Mouse (Mus musculus) Patski (cell line): ENCODE data around the gene Lhfp. TPM values are rescaled to one million over a fixed set of nuclear protein-coding genes. Genes with fewer than 3 reads are reported as not detected.

Experiments
- ATAC-seq: fragments of 100-300 bp; one replicate; pipeline ENCODE4 v1.8.0; 2021
- CTCF ChIA-PET: fragments of 350-600 bp; sonication (Branson Sonifier 250); formaldehyde crosslinking; loops from one replicate; lab custom pipeline; 2022; ENCODE audit warnings: inconsistent platforms; lab: Charles Lee
- POLR2A ChIA-PET: fragments of 350-600 bp; sonication (Branson Sonifier 250); formaldehyde crosslinking; loops from one replicate; lab custom pipeline; 2022; ENCODE audit warnings: antibody characterized with exemption, inconsistent platforms; lab: Charles Lee
- DNase-seq: peaks from one replicate; pipeline ENCODE4 v3.0.0-alpha.2; 2011; ENCODE audit warnings: low read depth, low spot score
- H3K27me3 ChIP-seq: fragments of 371-371 bp; one replicate; pipeline ENCODE4 v1.5.1; 2021
- CTCF ChIP-seq: fragments of 100-300 bp; IDR thresholded peaks from one replicate; pipeline ENCODE4 v1.5.1; 2021
- in situ Hi-C: fragments of 300-500 bp; cut with MboI; formaldehyde crosslinking; loops from 3 replicates; pipeline ENCODE4 v1.11.1; 2018; ENCODE audit warnings: low pct_unique_long_range_greater_than_20kb, mixed read lengths
- polyA plus RNA-seq: library from polyadenylated mRNA; unstranded; gene quantifications from one replicate; pipeline ENCODE4 v1.2.3, GENCODE M21; 2021

Gene Lhfp
- polyA plus RNA-seq, 1 experiment from 2014 or later: 589 TPM

GRCm38 (mm10) chr3:53161963-53162362 is 120.6 kb downstream of the Lhfp start:
- DNase-seq (no peak), ATAC-seq (no peak)
- POLR2A ChIA-PET: no interaction called here

GRCm38 (mm10) chr3:53165281-53165680 is 124.0 kb downstream of the Lhfp start:
- ChIA-PET CTCF (no interaction called here), POLR2A (interaction anchor here (0.6 kb wide), 1 partner anchor 90 kb away, joined by 3 read pairs; no protein-coding TSS in a partner anchor)
- no peaks in the 10 kb centered on the region for H3K27me3 ChIP-seq
- TF ChIP-seq CTCF: no peak
- DNase-seq: no peak
- ATAC-seq: no peak
- in situ Hi-C loops: no loop called here

More at GRCm38 (mm10) chr3:53161963-53162362, 120.6 kb downstream of the Lhfp start:
- H3K27me3 ChIP-seq: no peaks in the 10 kb centered on the region
- no peak for TF ChIP-seq CTCF
- in situ Hi-C loops: no loop called here
- CTCF ChIA-PET: interaction anchor here (0.8 to 2.0 kb wide), 9 partner anchors 11 to 48 kb away, joined by 3 to 5 read pairs (median 4); no protein-coding TSS in a partner anchor

DNA sequence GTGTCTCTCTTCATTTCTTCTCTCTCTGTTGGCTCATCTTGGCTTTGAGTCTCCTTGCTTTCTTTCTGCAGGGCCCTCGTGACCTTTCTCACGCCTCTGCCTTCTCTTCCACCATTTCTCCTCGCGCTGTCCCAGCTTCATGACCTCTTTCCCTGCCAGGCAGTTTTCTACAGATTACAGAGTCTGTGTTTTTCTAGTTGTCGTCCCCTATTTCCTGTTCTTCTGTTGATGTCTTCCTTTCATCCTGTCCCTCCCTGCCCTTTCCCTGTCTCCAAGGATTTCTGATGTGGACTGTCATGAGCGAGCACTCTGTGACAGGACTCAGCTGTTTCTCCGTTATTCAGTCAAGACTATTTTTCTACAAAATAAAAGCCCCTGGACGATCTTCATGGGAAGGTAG is 124.7 kb downstream of the Lhfp start:
- no peak for TF ChIP-seq CTCF
- in situ Hi-C loops: no loop called here
- H3K27me3 ChIP-seq: no peaks in the 10 kb centered on the region
- ChIA-PET CTCF (no interaction called here), POLR2A (interaction anchor here (0.6 kb wide), 1 partner anchor 90 kb away, joined by 3 read pairs; no protein-coding TSS in a partner anchor)
- DNase-seq (no peak), ATAC-seq (no peak)

GRCm38 (mm10) chr3:53169486-53169885 is 128.2 kb downstream of the Lhfp start:
- ATAC-seq (no peak), DNase-seq (no peak)
- ChIA-PET POLR2A (interaction anchor here (0.6 to 1.1 kb wide), 2 partner anchors 8 to 10 kb away, joined by 4 to 5 read pairs; no protein-coding TSS in a partner anchor), CTCF (interaction anchor here (1.5 kb wide), 1 partner anchor 9 kb away, joined by 6 read pairs; no protein-coding TSS in a partner anchor)
- in situ Hi-C loops: no loop called here
- no peak for TF ChIP-seq CTCF
- H3K27me3 ChIP-seq: no peaks in the 10 kb centered on the region

DNA sequence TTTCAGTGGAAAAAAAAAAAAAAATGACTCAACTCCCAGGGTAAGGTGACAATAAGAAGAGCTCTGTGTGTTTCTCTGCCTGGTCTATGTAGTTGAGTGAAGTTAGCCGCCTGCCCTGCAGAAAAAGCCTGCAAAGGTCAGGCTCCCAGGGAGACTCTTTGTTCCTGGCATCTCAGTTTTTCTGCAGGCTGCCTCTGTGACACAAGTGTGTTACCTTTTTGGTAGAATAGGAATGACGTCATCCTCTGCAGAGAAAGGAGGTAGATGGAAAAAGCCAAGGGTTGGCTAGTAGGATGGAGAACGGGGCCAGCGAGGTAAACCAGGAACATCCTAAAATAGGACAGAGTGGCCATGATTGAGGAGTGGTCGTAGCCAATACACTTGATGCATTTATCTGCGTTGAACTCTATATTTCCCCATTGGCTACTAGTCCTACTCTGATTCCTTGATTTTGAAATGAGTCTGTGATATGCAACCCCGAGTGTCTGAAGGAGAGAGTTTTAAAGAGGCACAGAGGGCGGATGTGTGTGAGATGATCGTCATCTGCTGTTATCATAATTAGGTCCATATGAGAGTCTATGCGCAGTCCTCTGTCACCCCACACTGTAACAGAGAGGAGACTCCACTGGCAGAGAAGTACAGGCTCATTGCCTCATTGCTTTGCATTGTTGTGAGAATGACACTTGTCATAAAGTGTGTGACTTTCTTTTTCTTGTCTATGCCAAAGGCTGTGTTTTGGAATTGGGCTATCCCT is 132.2 kb downstream of the Lhfp start:
- DNase-seq (no peak), ATAC-seq (no peak)
- in situ Hi-C loops: no loop called here
- TF ChIP-seq CTCF: no peak
- no peaks in the 10 kb centered on the region for H3K27me3 ChIP-seq
- POLR2A ChIA-PET: no interaction called here
- CTCF ChIA-PET: interaction anchor here (0.8 to 1.9 kb wide), 7 partner anchors 9 to 46 kb away, joined by 3 to 5 read pairs (median 4); no protein-coding TSS in a partner anchor

- H3K27me3 ChIP-seq: no peaks in the 10 kb centered on the region
- ATAC-seq (no peak), DNase-seq (no peak)
- TF ChIP-seq CTCF: no peak
- CTCF ChIA-PET: interaction anchor here (1.1 to 2.0 kb wide), 4 partner anchors 13 to 23 kb away, joined by 3 to 7 read pairs (median 4); no protein-coding TSS in a partner anchor
- in situ Hi-C loops: no loop called here
- POLR2A ChIA-PET: no interaction called here
Measured at GRCm38 (mm10) chr3:53179936-53180335, 138.6 kb downstream of the Lhfp start.

- no peak for DNase-seq
- in situ Hi-C loops: no loop called here
- no peaks in the 10 kb centered on the region for H3K27me3 ChIP-seq
- ChIA-PET CTCF (interaction anchor here (0.9 to 2.4 kb wide), 2 partner anchors 10 to 15 kb away, joined by 3 to 6 read pairs; no protein-coding TSS in a partner anchor), POLR2A (interaction anchor here (2.5 kb wide), 1 partner anchor 8 kb away, joined by 12 read pairs; no protein-coding TSS in a partner anchor)
- ATAC-seq: no peak
- no peak for TF ChIP-seq CTCF
Measured at GRCm38 (mm10) chr3:53185439-53185838, 144.1 kb downstream of the Lhfp start.

- no peak for ATAC-seq
- CTCF ChIA-PET: interaction anchor here (0.7 to 1.9 kb wide), 4 partner anchors 9 to 17 kb away, joined by 4 to 7 read pairs (median 6); no protein-coding TSS in a partner anchor
- POLR2A ChIA-PET: interaction anchor here (2.1 kb wide), 1 partner anchor 9 kb away, joined by 12 read pairs; no protein-coding TSS in a partner anchor
- no peak for DNase-seq
- in situ Hi-C loops: no loop called here
- TF ChIP-seq CTCF: no peak
- H3K27me3 ChIP-seq: no peaks in the 10 kb centered on the region
Measured at GRCm38 (mm10) chr3:53193441-53193840, 152.1 kb downstream of the Lhfp start.

GRCm38 (mm10) chr3:53195666-53196107 is 154.4 kb downstream of the Lhfp start:
- ATAC-seq (no peak), DNase-seq (no peak)
- no peak for TF ChIP-seq CTCF
- CTCF ChIA-PET: interaction anchor here (0.9 to 3.4 kb wide), 5 partner anchors 9 to 163 kb away, joined by 3 to 18 read pairs (median 3); no protein-coding TSS in a partner anchor
- no peaks in the 10 kb centered on the region for H3K27me3 ChIP-seq
- in situ Hi-C loops: no loop called here
- POLR2A ChIA-PET: no interaction called here

- DNase-seq (no peak), ATAC-seq (no peak)
- CTCF ChIA-PET: interaction anchor here (1.2 to 2.1 kb wide), 3 partner anchors 10 to 18 kb away, joined by 3 to 6 read pairs (median 3); no protein-coding TSS in a partner anchor
- no peak for TF ChIP-seq CTCF
- in situ Hi-C loops: no loop called here
- no peaks in the 10 kb centered on the region for H3K27me3 ChIP-seq
- POLR2A ChIA-PET: no interaction called here
Measured at GRCm38 (mm10) chr3:53200175-53200574, 158.8 kb downstream of the Lhfp start.
